Mouse (Mus musculus) CH12.LX (cell line): ENCODE measurements around the gene Hand2. TPM values are rescaled to one million over a fixed set of nuclear protein-coding genes. Genes with fewer than 3 reads are reported as not detected.

ENCODE experiments used
- DNase-seq: peaks from one replicate; pipeline ENCODE4 v3.0.0-alpha.2; 2013; ENCODE audit errors: extremely low read depth
- H3K27ac ChIP-seq: 2 replicates; pipeline ENCODE4 v1.5.1; 2012; ENCODE audit warnings: low read depth, mild to moderate bottlenecking, control low read depth, moderate library complexity; ENCODE audit not compliant: insufficient read depth
- H3K27me3 ChIP-seq: replicated peaks from 2 replicates; pipeline ENCODE3; 2012; ENCODE audit warnings: inconsistent platforms
- H3K36me3 ChIP-seq, 2 experiments: replicated peaks in 1 of 2; 2 replicates each; pipeline versions ENCODE3 to v1.6.1; 2012; ENCODE audit warnings: inconsistent platforms in 1 of 2, low read length in 1 of 2, mild to moderate bottlenecking in 1 of 2, mixed read lengths in 1 of 2, moderate library complexity in 1 of 2; ENCODE audit not compliant: control insufficient read depth in 1 of 2, insufficient read depth in 1 of 2
- H3K4me1 ChIP-seq, 2 experiments: 2 replicates each; pipeline ENCODE4 v1.6.1; 2012; ENCODE audit warnings: inconsistent platforms in 1 of 2, moderate library complexity in 1 of 2; ENCODE audit not compliant: insufficient read depth in 2 of 2, control insufficient read depth in 1 of 2
- H3K4me2 ChIP-seq: 2 replicates; pipeline ENCODE4 v1.6.1; 2012; ENCODE audit warnings: low read depth, mild to moderate bottlenecking, control low read depth; ENCODE audit not compliant: poor library complexity, insufficient read depth, severe bottlenecking
- H3K4me3 ChIP-seq, 3 experiments: fragments of 150-350 bp in 1 of 3; sonication (generic) in 1 of 3; replicated peaks in 1 of 3; 2 replicates each; pipeline versions ENCODE3 to v1.5.1; 2011 to 2012; ENCODE audit warnings: low read depth in 2 of 3, low read length in 2 of 3, mild to moderate bottlenecking in 2 of 3, moderate library complexity in 2 of 3, control low read depth in 1 of 3, improper control_type of control experiment in 1 of 3, inconsistent platforms in 1 of 3, mixed read lengths in 1 of 3; ENCODE audit not compliant: poor library complexity in 1 of 3
- H3K79me2 ChIP-seq: replicated peaks from 2 replicates; pipeline ENCODE4 v1.6.1; 2012; ENCODE audit warnings: mild to moderate bottlenecking, moderate library complexity; ENCODE audit not compliant: control insufficient read depth, poor library complexity, insufficient read depth, severe bottlenecking; ENCODE audit errors: extremely low read depth
- H3K9ac ChIP-seq: 2 replicates; pipeline ENCODE4 v1.6.1; 2012; ENCODE audit warnings: low read depth, mild to moderate bottlenecking, control low read depth, moderate library complexity; ENCODE audit not compliant: insufficient read depth
- H3K9me3 ChIP-seq: replicated peaks from 2 replicates; pipeline ENCODE3; 2012; ENCODE audit warnings: low read length, inconsistent platforms, mixed read lengths
- CHD1 ChIP-seq: IDR thresholded peaks from 2 replicates; pipeline ENCODE4 v1.6.1; 2012; ENCODE audit warnings: low read depth, low read length, improper control_type of control experiment, inconsistent platforms
- CTCF ChIP-seq, 2 experiments: IDR thresholded peaks in 1 of 2; conservative IDR thresholded peaks in 1 of 2; 2 replicates each; pipeline ENCODE4 v1.5.1; 2011 to 2012; ENCODE audit warnings: low read depth in 2 of 2, low read length in 2 of 2, improper control_type of control experiment in 1 of 2, inconsistent platforms in 1 of 2, mild to moderate bottlenecking in 1 of 2, moderate library complexity in 1 of 2
- E2F4 ChIP-seq: IDR thresholded peaks from 2 replicates; pipeline ENCODE4 v1.6.1; 2011; ENCODE audit warnings: low read depth, low read length, improper control_type of control experiment; ENCODE audit not compliant: insufficient replicate concordance
- ETS1 ChIP-seq: conservative IDR thresholded peaks from 2 replicates; pipeline ENCODE4 v1.6.1; 2012; ENCODE audit warnings: low read depth, mild to moderate bottlenecking, inconsistent platforms, low read length, improper control_type of control experiment, moderate library complexity
- JUN ChIP-seq: IDR thresholded peaks from 2 replicates; pipeline ENCODE4 v1.6.1; 2011; ENCODE audit warnings: low read depth, mild to moderate bottlenecking, low read length, improper control_type of control experiment, moderate library complexity; ENCODE audit not compliant: insufficient read depth
- MAFK ChIP-seq: IDR thresholded peaks from 2 replicates; pipeline ENCODE4 v1.6.1; 2011; ENCODE audit warnings: low read length, improper control_type of control experiment; ENCODE audit not compliant: insufficient replicate concordance
- MXI1 ChIP-seq: IDR thresholded peaks from 2 replicates; pipeline ENCODE4 v1.6.1; 2011; ENCODE audit warnings: mild to moderate bottlenecking, low read depth, low read length, improper control_type of control experiment
- MYC ChIP-seq: IDR thresholded peaks from 2 replicates; pipeline ENCODE4 v1.6.1; 2011; ENCODE audit warnings: low read depth, mild to moderate bottlenecking, improper control_type of control experiment, low read length
- NRF1 ChIP-seq: IDR thresholded peaks from 2 replicates; pipeline ENCODE4 v1.6.1; 2014; ENCODE audit warnings: low read depth, mild to moderate bottlenecking, inconsistent platforms, low read length, improper control_type of control experiment, moderate library complexity
- RCOR1 ChIP-seq: conservative IDR thresholded peaks from 2 replicates; pipeline ENCODE4 v1.6.1; 2012; ENCODE audit warnings: low read depth, mild to moderate bottlenecking, inconsistent platforms, low read length, improper control_type of control experiment
- SMC3 ChIP-seq: IDR thresholded peaks from 2 replicates; pipeline ENCODE4 v1.6.1; 2011; ENCODE audit warnings: low read depth, low read length, improper control_type of control experiment
- TBP ChIP-seq: conservative IDR thresholded peaks from 2 replicates; pipeline ENCODE4 v1.6.1; 2011; ENCODE audit warnings: low read depth, low read length, improper control_type of control experiment
- TCF12 ChIP-seq: IDR thresholded peaks from 2 replicates; pipeline ENCODE4 v1.6.1; 2014; ENCODE audit warnings: low read depth, mild to moderate bottlenecking, inconsistent platforms, low read length, improper control_type of control experiment
- UBTF ChIP-seq: IDR thresholded peaks from 2 replicates; pipeline ENCODE4 v1.6.1; 2012; ENCODE audit warnings: low read depth, mild to moderate bottlenecking, inconsistent platforms, low read length, improper control_type of control experiment, moderate library complexity
- USF2 ChIP-seq: conservative IDR thresholded peaks from 2 replicates; pipeline ENCODE4 v1.6.1; 2011; ENCODE audit warnings: low read depth, low read length, improper control_type of control experiment
- ZNF384 ChIP-seq: IDR thresholded peaks from 2 replicates; pipeline ENCODE4 v1.6.1; 2012; ENCODE audit warnings: low read depth, low read length, improper control_type of control experiment, inconsistent platforms
- dilution Hi-C: fragments of 300-500 bp; cut with MboI; formaldehyde crosslinking; loops from 2 replicates; pipeline ENCODE4 v1.14.3; 2020; ENCODE audit warnings: low sequenced_read_pairs; ENCODE audit not compliant: extremely low pct_unique_long_range_greater_than_20kb, extremely low pct_ligation_motif_present
- in situ Hi-C: fragments of 300-500 bp; cut with MboI; formaldehyde crosslinking; loops from 3 replicates; pipeline ENCODE4 v1.14.3; 2019; ENCODE audit warnings: low sequenced_read_pairs, low pct_ligation_motif_present, low pct_unique_long_range_greater_than_20kb, mixed read lengths
- polyA plus RNA-seq: library from polyadenylated mRNA; unstranded; fragments of >175 nt; gene quantifications from 2 replicates; pipeline ENCODE4 v1.2.1, GENCODE M21; 2012; ENCODE audit warnings: low read depth; ENCODE audit not compliant: insufficient read length
- total RNA-seq, 2 experiments: library from RNA; depleted of rRNA; stranded (reverse); fragments of 300-350 nt in 1 of 2; fragments of >200 nt in 1 of 2; gene quantifications; 2 replicates each; pipeline ENCODE4 v1.2.3; 2012 to 2014

The Hand2 gene
- total and polyA plus RNA-seq, 3 experiments = not detected

- Histone ChIP-seq H3K27me3 (no peaks in the 10 kb centered on the region), H3K27ac (no peak overlapping the region)
- TF ChIP-seq E2F4 (no peak), MAFK (no peak), NRF1 (no peak), RCOR1 (no peak), TBP (no peak), USF2 (no peak), UBTF (no peak), ETS1 (no peak), MYC (no peak), CTCF (conservative IDR thresholded peaks at IDR 0.05 in 1 of 2, IDR thresholded peaks at IDR 0.05 in 1 of 2; ENCODE audit: low read depth in 2 of 2, low read length in 2 of 2) (no peak), MXI1 (no peak), JUN (no peak), ZNF384 (no peak)
Observed at GRCm38 (mm10) chr8:57331727-57332630, 11.2 kb downstream of the Hand2 start.

GRCm38 (mm10) chr8:57332676-57333482, 12.1 kb downstream of the Hand2 start:
- Histone ChIP-seq H3K4me2 (peak overlapping the region; percentile 90), H3K4me1 (no peaks in the 10 kb centered on the region), H3K27me3 (no peaks in the 10 kb centered on the region), H3K36me3 (no peaks in the 10 kb centered on the region), H3K79me2 (no peaks in the 10 kb centered on the region), H3K4me3 (no peak overlapping the region), H3K9me3 (no peaks in the 10 kb centered on the region), H3K27ac (no peak overlapping the region), H3K9ac (no peak overlapping the region)
- TF ChIP-seq USF2 = no peak
- no peak for TF ChIP-seq SMC3
- no peak for TF ChIP-seq JUN
- no peak for TF ChIP-seq CHD1
- TF ChIP-seq TCF12 = no peak
- dilution Hi-C loops (no loop called here), in situ Hi-C loops (no loop called here)
- DNase-seq = no peak

More at GRCm38 (mm10) chr8:57331727-57332630, 11.2 kb downstream of the Hand2 start:
- in situ Hi-C loops = no loop called here
- no peak for DNase-seq
- Histone ChIP-seq H3K4me3 (no peak overlapping the region), H3K4me2 (peak overlapping the region; percentile 90; the same call in 1 of the 2 replicates), H3K79me2 (no peaks in the 10 kb centered on the region), H3K4me1 (no peaks in the 10 kb centered on the region), H3K9ac (no peak overlapping the region), H3K9me3 (no peaks in the 10 kb centered on the region), H3K36me3 (no peaks in the 10 kb centered on the region)
- dilution Hi-C loops = no loop called here
